8 mouse cellular contexts compared by ENCODE assay signal in the genomic region with DNA sequence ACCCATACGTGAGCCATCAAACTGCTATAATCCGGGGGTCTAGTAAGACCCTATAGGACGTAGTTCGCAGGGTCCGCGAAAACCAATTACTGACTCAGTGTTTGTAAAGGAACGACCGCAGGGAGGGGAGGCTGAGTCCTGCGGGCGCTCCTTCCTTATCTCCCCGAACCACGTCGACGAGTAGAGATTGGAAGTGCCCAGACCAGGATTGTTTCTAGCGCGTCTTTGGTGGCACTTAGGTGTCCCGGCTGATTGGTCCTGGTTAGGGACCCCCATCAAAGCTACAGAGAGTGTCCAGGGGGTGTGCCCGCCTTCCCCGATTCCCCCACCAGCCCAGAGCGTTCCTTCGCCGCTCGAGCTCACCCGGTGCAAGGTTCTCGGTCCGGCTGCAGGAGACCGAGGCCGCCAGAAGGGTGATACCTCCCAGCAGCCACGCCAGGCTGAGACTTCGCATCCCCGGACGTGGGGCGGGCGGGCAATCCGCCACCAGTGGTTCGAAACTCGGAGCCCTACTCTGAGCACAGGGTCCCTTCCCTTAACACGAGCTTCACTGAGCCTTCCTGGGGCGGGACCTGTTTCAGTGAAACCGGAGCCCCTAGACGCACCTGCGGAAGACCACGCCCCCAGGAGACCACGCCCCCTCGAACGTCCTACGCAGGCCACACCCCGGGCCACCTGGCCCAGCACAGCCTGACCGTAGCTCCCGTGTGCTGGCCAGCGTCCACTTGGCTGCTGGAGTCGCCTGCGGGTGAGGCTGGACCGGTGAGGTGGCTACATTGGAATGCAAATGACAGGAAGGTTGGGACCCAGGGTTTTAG. TPM values are rescaled to one million over a fixed set of nuclear protein-coding genes. Genes with fewer than 3 reads are reported as not detected.
A peak's percentile ranks its signal among the peaks of the same experiment; 100 is the strongest.
DNase-seq lines count a peak whose midpoint lies in the region; ATAC-seq and TF ChIP-seq lines count a peak whose summit lies in the region.

Gene F2rl1, minus strand, starts transcription at position 554 of the 818 bp plus-strand sequence.

- H3K4me1 ChIP-seq in ES-E14 (ENCODE audit: control insufficient read depth in 2 of 2, insufficient read depth in 2 of 2, low read length in 2 of 2, poor library complexity in 1 of 2): peaks cover 17 to 20% of the 10 kb centered on the region in 2 experiments
- H3K4me1 ChIP-seq in intestine, embryonic 15.5 days (replicated peaks): peaks cover 6% of the 10 kb centered on the region
- H3K4me1 ChIP-seq in liver, embryonic 16.5 days (ENCODE audit: control insufficient read depth, low read depth, low read length): peaks cover 10% of the 10 kb centered on the region
- H3K4me1 ChIP-seq in neural tube, embryonic 11.5 days (ENCODE audit: control insufficient read depth, insufficient read depth, low read length): 0 out of 2 replicates have a peak, but pooled peaks cover 7% of the 10 kb centered on the region

- DNase-seq in ES-E14 (ENCODE audit: low read depth, low spot score): peak; percentile 77
- DNase-seq in c-Kit-positive CD71-positive TER-119-positive erythroid progenitor cells, embryonic 14.5 days (ENCODE audit: low spot score): peak; percentile 17
- peak; percentile 46 for DNase-seq in forelimb bud, embryonic 11.5 days (ENCODE audit: low read depth, low spot score)
- peak; percentile 37 for DNase-seq in neural tube, embryonic 11.5 days (ENCODE audit: low spot score)
- DNase-seq in urinary bladder, postnatal 10 days (ENCODE audit: low spot score): peak; percentile 50
- DNase-seq in frontal cortex, adult 2 months (ENCODE audit: extremely low spot score in 1 of 2, low spot score in 1 of 2): no peak

- peak within 1 kb of the TSS; percentile 66 for H3K9ac ChIP-seq in ES-E14 (ENCODE audit: insufficient read depth, low read depth, low read length, poor library complexity, severe bottlenecking)
- H3K9ac ChIP-seq in intestine, embryonic 15.5 days: peak within 1 kb of the TSS; percentile 60
- peak within 1 kb of the TSS; percentile 30; the same call in 1 of the 2 replicates for H3K9ac ChIP-seq in liver, embryonic 16.5 days (ENCODE audit: low read depth, low read length)
- peak within 1 kb of the TSS; percentile 35; the same call in 1 of the 2 replicates for H3K9ac ChIP-seq in neural tube, embryonic 11.5 days (ENCODE audit: low read length)

- peak within 1 kb of the TSS; percentile 87 for H3K4me2 ChIP-seq in intestine, embryonic 15.5 days (replicated peaks)
- H3K4me2 ChIP-seq in liver, embryonic 16.5 days (ENCODE audit: low read depth, low read length): peak within 1 kb of the TSS; percentile 71
- H3K4me2 ChIP-seq in neural tube, embryonic 11.5 days (ENCODE audit: low read depth): peak within 1 kb of the TSS; percentile 70

- H3K36me3 ChIP-seq in ES-E14 (ENCODE audit: control insufficient read depth, insufficient read depth, low read length, poor library complexity, severe bottlenecking): no peaks in the 10 kb centered on the region
- H3K36me3 ChIP-seq in intestine, embryonic 15.5 days: no peaks in the 10 kb centered on the region
- H3K36me3 ChIP-seq in liver, embryonic 16.5 days (ENCODE audit: control insufficient read depth, insufficient read depth): no peaks in the 10 kb centered on the region
- H3K36me3 ChIP-seq in neural tube, embryonic 11.5 days (ENCODE audit: control insufficient read depth, insufficient read depth, low read length): no peaks in the 10 kb centered on the region

- no peak within 1 kb of the TSS; the same call in 1 of the 2 replicates for H3K27ac ChIP-seq in ES-E14 (ENCODE audit: insufficient read depth, low read depth, low read length, poor library complexity, severe bottlenecking)
- H3K27ac ChIP-seq in intestine, embryonic 15.5 days: peak within 1 kb of the TSS; percentile 51
- no peak within 1 kb of the TSS for H3K27ac ChIP-seq in liver, embryonic 16.5 days (ENCODE audit: low read length)
- H3K27ac ChIP-seq in neural tube, embryonic 11.5 days (ENCODE audit: low read depth, low read length): no peak within 1 kb of the TSS

- peak within 1 kb of the TSS; percentile 70 to 95 for H3K4me3 ChIP-seq in ES-E14 (ENCODE audit: insufficient read depth in 1 of 2, low read depth in 1 of 2, low read length in 2 of 2, poor library complexity in 1 of 2, severe bottlenecking in 1 of 2)
- H3K4me3 ChIP-seq in intestine, embryonic 15.5 days (replicated peaks): peak within 1 kb of the TSS; percentile 47
- H3K4me3 ChIP-seq in liver, embryonic 16.5 days (ENCODE audit: low read depth, low read length): peak within 1 kb of the TSS; percentile 47
- peak within 1 kb of the TSS; percentile 24 for H3K4me3 ChIP-seq in neural tube, embryonic 11.5 days (ENCODE audit: low read depth, low read length)

- WGBS in intestine, embryonic 15.5 days: under 1% methylated on average over 54 of the region's 54 CpGs
- 1% methylated on average over 54 of the region's 54 CpGs for WGBS in liver, embryonic 16.5 days (ENCODE audit: insufficient replicate concordance)
- WGBS in neural tube, embryonic 11.5 days: under 1% methylated on average over 54 of the region's 54 CpGs

- peak; percentile 92 for ATAC-seq in intestine, embryonic 15.5 days
- ATAC-seq in liver, embryonic 16.5 days (ENCODE audit: low read depth): peak; percentile 87
- peak; percentile 38; the same call in 1 of the 2 replicates for ATAC-seq in neural tube, embryonic 11.5 days (ENCODE audit: insufficient read depth, low FRiP score, low TSS enrichment)

- H3K27me3 ChIP-seq in intestine, embryonic 15.5 days (replicated peaks): peaks cover 9% of the 10 kb centered on the region; the same call in 1 of the 2 replicates
- peaks cover 52% of the 10 kb centered on the region for H3K27me3 ChIP-seq in liver, embryonic 16.5 days (ENCODE audit: control insufficient read depth, insufficient read depth, low read depth, low read length)
- H3K27me3 ChIP-seq in neural tube, embryonic 11.5 days (ENCODE audit: control insufficient read depth, insufficient read depth, low read length): peaks cover 19% of the 10 kb centered on the region

- in situ Hi-C loops in ES-E14 (cut with MboI; ENCODE audit: low sequenced_read_pairs in 2 of 2, unreplicated experiment in 2 of 2): no loop called here

- no peaks in the 10 kb centered on the region for H3K9me3 ChIP-seq in ES-E14 (ENCODE audit: control insufficient read depth, insufficient read depth, low read depth, low read length)
- H3K9me3 ChIP-seq in intestine, embryonic 15.5 days: no peaks in the 10 kb centered on the region
- no peaks in the 10 kb centered on the region for H3K9me3 ChIP-seq in liver, embryonic 16.5 days (replicated peaks; ENCODE audit: control insufficient read depth, low read length)
- no peaks in the 10 kb centered on the region for H3K9me3 ChIP-seq in neural tube, embryonic 11.5 days (ENCODE audit: control insufficient read depth, low read length)

TF ChIP-seq in ES-E14, 5 proteins besides CTCF, POLR2A, EP300 and RAD21:
- TF ChIP-seq ZC3H11A (IDR thresholded peaks at IDR 0.05; ENCODE audit: borderline replicate concordance, low read depth, low read length) (no peak), HCFC1 (IDR thresholded peaks at IDR 0.05; ENCODE audit: borderline replicate concordance, insufficient read depth, low read length) (no peak), ZNF384 (IDR thresholded peaks at IDR 0.05; ENCODE audit: low read depth, low read length) (no peak), MAFK (IDR thresholded peaks at IDR 0.05; ENCODE audit: insufficient read depth, low read depth, low read length) (no peak), CHD2 (IDR thresholded peaks at IDR 0.05; ENCODE audit: low read depth, low read length) (no peak)

RNA-seq across cellular contexts. Expression of gene F2rl1, which starts in this region (rescaled TPM):
- 51.7 and 107 TPM in 2 replicates for total RNA-seq in ES-E14 (2012; rRNA removed)
- polyA plus RNA-seq in intestine, embryonic 15.5 days (2015; fragmentation: Nextera tagmentation; extraction: Ambion mirVana): 15.3 and 15.5 TPM in 2 replicates
- 0.58 and 0.68 TPM in 2 replicates for polyA plus RNA-seq in liver, embryonic 16.5 days (2015; fragmentation: Nextera tagmentation; extraction: Ambion mirVana)
- not detected in 2 replicates for polyA plus RNA-seq in neural tube, embryonic 11.5 days (2014; fragmentation: Nextera tagmentation; extraction: Ambion mirVana)
- 0.38 and 0.46 TPM in 2 replicates for polyA plus RNA-seq in frontal cortex, adult 2 months (2012; rRNA removed)

Comparison
In these comparisons a context has a peak if more than half of its experiments do, and no peak if none do; other contexts are left out.
1. Peak in ATAC-seq, H3K4me3 ChIP-seq, H3K9ac ChIP-seq and H3K4me2 ChIP-seq in liver, embryonic 16.5 days; RNA of the gene not detected or under 1 TPM.
2. Peak in DNase-seq, ATAC-seq, H3K4me3 ChIP-seq, H3K9ac ChIP-seq and H3K4me2 ChIP-seq in neural tube, embryonic 11.5 days; RNA of the gene not detected or under 1 TPM.
3. DNase-seq: peak in ES-E14 (single experiment), c-Kit-positive CD71-positive TER-119-positive erythroid progenitor cells, embryonic 14.5 days (single experiment), forelimb bud, embryonic 11.5 days (single experiment) and urinary bladder, postnatal 10 days (single experiment); none in frontal cortex, adult 2 months (0 of 2).
4. H3K4me3 ChIP-seq: peak in every context shown above with its lines; median percentile 82 in ES-E14; 47 in intestine, embryonic 15.5 days; 47 in liver, embryonic 16.5 days; 24 in neural tube, embryonic 11.5 days.
5. ATAC-seq: peak in every context shown above with its lines; median percentile 92 in intestine, embryonic 15.5 days; 87 in liver, embryonic 16.5 days; 38 in neural tube, embryonic 11.5 days.
6. Peak in every context shown above with its lines, with median percentiles within 50 percentile points of each other: H3K9ac ChIP-seq and H3K4me2 ChIP-seq.